Mouse (Mus musculus) stomach, postnatal 0 days (tissue): ENCODE results near the gene Armc10.

Experiments
- CTCF ChIP-seq: IDR thresholded peaks from 2 replicates; pipeline ENCODE4 v1.5.1; 2016; ENCODE audit warnings: antibody characterized with exemption, low read depth, mild to moderate bottlenecking, moderate library complexity
- EP300 ChIP-seq: optimal IDR thresholded peaks from 2 replicates; pipeline ENCODE3; 2016; ENCODE audit warnings: antibody characterized with exemption

DNA sequence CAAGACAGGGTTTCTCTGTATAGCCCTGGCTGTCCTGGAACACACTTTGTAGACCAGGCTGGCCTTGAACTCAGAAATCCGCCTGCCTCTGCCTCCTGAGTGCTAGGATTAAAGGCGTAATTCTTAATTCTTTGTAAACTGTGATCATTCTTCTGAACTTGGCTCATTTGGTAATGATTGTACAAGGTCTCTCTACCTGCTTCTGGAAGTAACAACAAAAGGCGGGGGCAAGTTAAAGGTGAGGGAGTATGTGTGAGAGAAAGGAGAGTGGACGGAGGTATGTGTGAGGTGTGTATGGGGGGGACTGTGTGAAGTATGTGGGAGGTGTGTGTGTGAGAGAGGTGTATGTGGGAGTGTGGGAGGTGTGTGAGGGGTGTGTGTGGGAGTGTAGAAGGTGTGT is 45.7 kb upstream of the Armc10 start:
- TF ChIP-seq EP300, result no peak
- TF ChIP-seq CTCF, result no peak
